Comparison of ENCODE assay signal across 9 mouse cellular contexts in genomic region chr17:31873973-31874372, GRCm38 (mm10). TPM values are rescaled to one million over a fixed set of nuclear protein-coding genes. Genes with fewer than 3 reads are reported as not detected.
DNase-seq lines count a peak whose midpoint lies in the region; ATAC-seq lines count a peak whose summit lies in the region.
"Had no signal": no experiment of that assay in that cellular context is flagged by ENCODE, and none has a peak within 500 bp of the region (broad histone marks: within the 10 kb centered on the region; RNA-seq: fewer than 3 reads in every experiment).

No protein-coding gene starts in this region.

- no peak for ATAC-seq in megakaryocyte, adult 5-6 weeks (ENCODE audit: poor library complexity, severe bottlenecking)
- peak; percentile 4; the same call in 1 of the 2 replicates for ATAC-seq in stomach, embryonic 15.5 days (ENCODE audit: insufficient read depth, low FRiP score, low read depth)
- no peak for ATAC-seq in CD4-positive, CD25-positive, alpha-beta regulatory T cell, adult 4 months

- H3K4me1 ChIP-seq in megakaryocyte, embryonic 14.5 days, result peaks cover 74% of the 10 kb centered on the region
- H3K4me1 ChIP-seq in stomach, embryonic 15.5 days, result peaks cover 30% of the 10 kb centered on the region

- H3K9me3 ChIP-seq in megakaryocyte, embryonic 14.5 days, result no peaks in the 10 kb centered on the region
- H3K9me3 ChIP-seq in stomach, embryonic 15.5 days, result no peaks in the 10 kb centered on the region
- H3K9me3 ChIP-seq: hindbrain, embryonic 15.5 days had no signal

- H3K4me3 ChIP-seq in megakaryocyte, embryonic 14.5 days (replicated peaks), result peak overlapping the region; percentile 30
- H3K4me3 ChIP-seq in stomach, embryonic 15.5 days (replicated peaks), result no peak overlapping the region
- H3K4me3 ChIP-seq: hindbrain, embryonic 15.5 days had no signal

- peak; percentile 51 for DNase-seq in adrenal gland, postnatal 25 days
- peak; percentile 74 for DNase-seq in kidney, postnatal 10 days
- DNase-seq in ovary, adult 18-20 months (ENCODE audit: low spot score), result no peak
- no peak for DNase-seq in layer of hippocampus, adult 9-11 months

- H3K27me3 ChIP-seq in megakaryocyte, embryonic 14.5 days (replicated peaks), result peaks cover 30% of the 10 kb centered on the region
- no peaks in the 10 kb centered on the region for H3K27me3 ChIP-seq in stomach, embryonic 15.5 days (replicated peaks)
- H3K27me3 ChIP-seq: hindbrain, embryonic 15.5 days had no signal

- 46% methylated on average over 8 of the region's 8 CpGs for WGBS in stomach, embryonic 15.5 days

- no peak overlapping the region for H3K9ac ChIP-seq in stomach, embryonic 15.5 days
- H3K9ac ChIP-seq: hindbrain, embryonic 15.5 days had no signal

- H3K36me3 ChIP-seq in megakaryocyte, embryonic 14.5 days (replicated peaks; ENCODE audit: low read length), result no peaks in the 10 kb centered on the region
- no peaks in the 10 kb centered on the region for H3K36me3 ChIP-seq in stomach, embryonic 15.5 days
- H3K36me3 ChIP-seq: hindbrain, embryonic 15.5 days had no signal

- no peak overlapping the region for H3K27ac ChIP-seq in stomach, embryonic 15.5 days
- H3K27ac ChIP-seq: hindbrain, embryonic 15.5 days had no signal

- no peak overlapping the region for H3K4me2 ChIP-seq in stomach, embryonic 15.5 days
- H3K4me2 ChIP-seq: hindbrain, embryonic 15.5 days had no signal

RNA-seq across cellular contexts. Expression of gene Sik1, which starts 18.4 kb away (rescaled TPM):
- polyA plus RNA-seq in megakaryocyte, embryonic 14.5 days (2012; ENCODE audit: insufficient read depth, low replicate concordance), result 8.7 and 12.8 TPM in 2 replicates
- total RNA-seq in megakaryocyte, adult 5-6 weeks (2015), result 29.9 and 37.6 TPM in 2 replicates
- 30.6 and 31.2 TPM in 2 replicates for total RNA-seq in megakaryocyte, adult 5-6 weeks (2017)
- total RNA-seq in adrenal gland, postnatal 25 days (2021), result 16.0 and 28.2 TPM in 2 replicates
- 19.6 and 21.8 TPM in 2 replicates for polyA plus RNA-seq in stomach, embryonic 15.5 days (2015; fragmentation: Nextera tagmentation; extraction: Ambion mirVana)
- 1 to 10 TPM; 2.0 to 4.2 TPM for polyA plus RNA-seq in CD4-positive, CD25-positive, alpha-beta regulatory T cell, adult 4 months (2017; shearing (Covaris generic))

Comparison
In these comparisons a context has a peak if more than half of its experiments do, and no peak if none do; other contexts are left out.
1. DNase-seq: peak in adrenal gland, postnatal 25 days (single experiment) and kidney, postnatal 10 days (single experiment); none in ovary, adult 18-20 months (single experiment) and layer of hippocampus, adult 9-11 months (single experiment).